Mouse (Mus musculus): ENCODE results near the gene Plbd2. TPM values are rescaled to one million over a fixed set of nuclear protein-coding genes. Genes with fewer than 3 reads are reported as not detected.

Gene Plbd2
- 33.3 and 33.6 TPM in 2 replicates for polyA plus RNA-seq (2014; fragmentation: Nextera tagmentation; extraction: Ambion mirVana)

GRCm38 (mm10) chr5:120503144-120503795 lies at the start of gene Plbd2:
Plbd2 (minus strand) TSS chr5:120503625.
- no peaks in the 10 kb centered on the region for H3K27me3 ChIP-seq (ENCODE audit: control insufficient read depth, insufficient read depth, low read length)
- no peak within 1 kb of the TSS for H3K27ac ChIP-seq (ENCODE audit: low read depth, low read length)
- H3K4me3 ChIP-seq (ENCODE audit: low read depth, low read length): peak within 1 kb of the TSS; percentile 67
- ATAC-seq (ENCODE audit: insufficient read depth, low FRiP score, low TSS enrichment) (peak; percentile 62), DNase-seq (ENCODE audit: low spot score) (peak; percentile 95)
- H3K9me3 ChIP-seq (ENCODE audit: control insufficient read depth, low read length): no peaks in the 10 kb centered on the region
- WGBS: under 1% methylated on average over 48 of the region's 55 CpGs
- peak within 1 kb of the TSS; percentile 76 for H3K9ac ChIP-seq (ENCODE audit: low read length)
- peak within 1 kb of the TSS; percentile 95 for H3K4me2 ChIP-seq (ENCODE audit: low read depth)
- peaks cover 9% of the 10 kb centered on the region for H3K4me1 ChIP-seq (ENCODE audit: control insufficient read depth, insufficient read depth, low read length)
- no peaks in the 10 kb centered on the region for H3K36me3 ChIP-seq (ENCODE audit: control insufficient read depth, insufficient read depth, low read length)

- no peak for DNase-seq (ENCODE audit: low spot score)
Observed at GRCm38 (mm10) chr5:120550673-120551072, 47.2 kb upstream of the Plbd2 start.

GRCm38 (mm10) chr5:120550137-120550536 lies 46.7 kb upstream of the Plbd2 start:
- 89% methylated on average over 5 of the region's 5 CpGs for WGBS
- H3K9ac ChIP-seq (ENCODE audit: low read length): no peak overlapping the region
- H3K27ac ChIP-seq (ENCODE audit: low read depth, low read length): no peak overlapping the region
- no peaks in the 10 kb centered on the region for H3K9me3 ChIP-seq (ENCODE audit: control insufficient read depth, low read length)
- no peak overlapping the region for H3K4me3 ChIP-seq (ENCODE audit: low read depth, low read length)
- H3K4me2 ChIP-seq (ENCODE audit: low read depth): no peak overlapping the region
- ATAC-seq (ENCODE audit: insufficient read depth, low FRiP score, low TSS enrichment): no peak
- 0 out of 2 replicates have a peak, but pooled peaks cover 2% of the 10 kb centered on the region for H3K4me1 ChIP-seq (ENCODE audit: control insufficient read depth, insufficient read depth, low read length)
- no peaks in the 10 kb centered on the region for H3K27me3 ChIP-seq (ENCODE audit: control insufficient read depth, insufficient read depth, low read length)
- no peak for DNase-seq (ENCODE audit: low spot score)
- peaks cover 6% of the 10 kb centered on the region for H3K36me3 ChIP-seq (ENCODE audit: control insufficient read depth, insufficient read depth, low read length)

More at GRCm38 (mm10) chr5:120550673-120551072, 47.2 kb upstream of the Plbd2 start:
- Histone ChIP-seq H3K27me3 (ENCODE audit: control insufficient read depth, insufficient read depth, low read length) (no peaks in the 10 kb centered on the region), H3K9me3 (ENCODE audit: control insufficient read depth, low read length) (no peaks in the 10 kb centered on the region), H3K4me1 (ENCODE audit: control insufficient read depth, insufficient read depth, low read length) (0 out of 2 replicates have a peak, but pooled peaks cover 2% of the 10 kb centered on the region), H3K4me3 (ENCODE audit: low read depth, low read length) (no peak overlapping the region), H3K27ac (ENCODE audit: low read depth, low read length) (no peak overlapping the region), H3K9ac (ENCODE audit: low read length) (no peak overlapping the region), H3K4me2 (ENCODE audit: low read depth) (no peak overlapping the region), H3K36me3 (ENCODE audit: control insufficient read depth, insufficient read depth, low read length) (peaks cover 6% of the 10 kb centered on the region)
- 98% methylated on average over 5 of the region's 5 CpGs for WGBS
- no peak for ATAC-seq (ENCODE audit: insufficient read depth, low FRiP score, low TSS enrichment)

GRCm38 (mm10) chr5:120548236-120548850 lies 44.9 kb upstream of the Plbd2 start:
- H3K27ac ChIP-seq (ENCODE audit: low read depth, low read length): no peak overlapping the region
- no peak overlapping the region for H3K4me2 ChIP-seq (ENCODE audit: low read depth)
- DNase-seq (ENCODE audit: low spot score) (no peak), ATAC-seq (ENCODE audit: insufficient read depth, low FRiP score, low TSS enrichment) (no peak)
- H3K9me3 ChIP-seq (ENCODE audit: control insufficient read depth, low read length): no peaks in the 10 kb centered on the region
- H3K9ac ChIP-seq (ENCODE audit: low read length): no peak overlapping the region
- H3K4me1 ChIP-seq (ENCODE audit: control insufficient read depth, insufficient read depth, low read length): 0 out of 2 replicates have a peak, but pooled peaks cover 2% of the 10 kb centered on the region
- peaks cover 6% of the 10 kb centered on the region for H3K36me3 ChIP-seq (ENCODE audit: control insufficient read depth, insufficient read depth, low read length)
- no peaks in the 10 kb centered on the region for H3K27me3 ChIP-seq (ENCODE audit: control insufficient read depth, insufficient read depth, low read length)
- WGBS: 65% methylated on average over 11 of the region's 11 CpGs
- no peak overlapping the region for H3K4me3 ChIP-seq (ENCODE audit: low read depth, low read length)

GRCm38 (mm10) chr5:120536632-120537031 lies 33.2 kb upstream of the Plbd2 start:
- H3K9ac ChIP-seq (ENCODE audit: low read length): no peak overlapping the region
- H3K27ac ChIP-seq (ENCODE audit: low read depth, low read length): no peak overlapping the region
- H3K9me3 ChIP-seq (ENCODE audit: control insufficient read depth, low read length): no peaks in the 10 kb centered on the region
- H3K36me3 ChIP-seq (ENCODE audit: control insufficient read depth, insufficient read depth, low read length): peaks cover 4% of the 10 kb centered on the region
- ATAC-seq (ENCODE audit: insufficient read depth, low FRiP score, low TSS enrichment) (no peak), DNase-seq (ENCODE audit: low spot score) (no peak)
- peaks cover 3% of the 10 kb centered on the region for H3K4me1 ChIP-seq (ENCODE audit: control insufficient read depth, insufficient read depth, low read length)
- no peaks in the 10 kb centered on the region for H3K27me3 ChIP-seq (ENCODE audit: control insufficient read depth, insufficient read depth, low read length)
- no peak overlapping the region for H3K4me3 ChIP-seq (ENCODE audit: low read depth, low read length)
- no peak overlapping the region for H3K4me2 ChIP-seq (ENCODE audit: low read depth)
- WGBS: 83% methylated on average over 5 of the region's 5 CpGs

GRCm38 (mm10) chr5:120536046-120536445 lies 32.6 kb upstream of the Plbd2 start:
- 89% methylated on average over 13 of the region's 13 CpGs for WGBS
- DNase-seq (ENCODE audit: low spot score): no peak
- Histone ChIP-seq H3K9ac (ENCODE audit: low read length) (no peak overlapping the region), H3K9me3 (ENCODE audit: control insufficient read depth, low read length) (no peaks in the 10 kb centered on the region), H3K4me3 (ENCODE audit: low read depth, low read length) (no peak overlapping the region), H3K4me1 (ENCODE audit: control insufficient read depth, insufficient read depth, low read length) (peaks cover 3% of the 10 kb centered on the region), H3K4me2 (ENCODE audit: low read depth) (no peak overlapping the region), H3K27me3 (ENCODE audit: control insufficient read depth, insufficient read depth, low read length) (no peaks in the 10 kb centered on the region), H3K36me3 (ENCODE audit: control insufficient read depth, insufficient read depth, low read length) (peaks cover 2% of the 10 kb centered on the region; the same call in 1 of the 2 replicates), H3K27ac (ENCODE audit: low read depth, low read length) (no peak overlapping the region)
- ATAC-seq (ENCODE audit: insufficient read depth, low FRiP score, low TSS enrichment): no peak

GRCm38 (mm10) chr5:120534686-120535075 lies 31.3 kb upstream of the Plbd2 start:
- 0 out of 2 replicates have a peak overlapping the region, but pooled peaks have one; percentile 8 for H3K27ac ChIP-seq (ENCODE audit: low read depth, low read length)
- no peaks in the 10 kb centered on the region for H3K9me3 ChIP-seq (ENCODE audit: control insufficient read depth, low read length)
- no peak overlapping the region for H3K4me3 ChIP-seq (ENCODE audit: low read depth, low read length)
- no peak overlapping the region for H3K4me2 ChIP-seq (ENCODE audit: low read depth)
- peaks cover 3% of the 10 kb centered on the region for H3K4me1 ChIP-seq (ENCODE audit: control insufficient read depth, insufficient read depth, low read length)
- WGBS: 32% methylated on average over 2 of the region's 2 CpGs
- H3K36me3 ChIP-seq (ENCODE audit: control insufficient read depth, insufficient read depth, low read length): peaks cover 2% of the 10 kb centered on the region; the same call in 1 of the 2 replicates
- no peak overlapping the region for H3K9ac ChIP-seq (ENCODE audit: low read length)
- ATAC-seq (ENCODE audit: insufficient read depth, low FRiP score, low TSS enrichment): no peak
- DNase-seq (ENCODE audit: low spot score): no peak
- no peaks in the 10 kb centered on the region for H3K27me3 ChIP-seq (ENCODE audit: control insufficient read depth, insufficient read depth, low read length)

GRCm38 (mm10) chr5:120534071-120534685 lies 30.8 kb upstream of the Plbd2 start:
- no peak for ATAC-seq (ENCODE audit: insufficient read depth, low FRiP score, low TSS enrichment)
- Histone ChIP-seq H3K27ac (ENCODE audit: low read depth, low read length) (no peak overlapping the region), H3K9me3 (ENCODE audit: control insufficient read depth, low read length) (no peaks in the 10 kb centered on the region), H3K4me1 (ENCODE audit: control insufficient read depth, insufficient read depth, low read length) (peaks cover 3% of the 10 kb centered on the region), H3K36me3 (ENCODE audit: control insufficient read depth, insufficient read depth, low read length) (peaks cover 2% of the 10 kb centered on the region; the same call in 1 of the 2 replicates), H3K4me2 (ENCODE audit: low read depth) (no peak overlapping the region), H3K27me3 (ENCODE audit: control insufficient read depth, insufficient read depth, low read length) (no peaks in the 10 kb centered on the region), H3K4me3 (ENCODE audit: low read depth, low read length) (no peak overlapping the region), H3K9ac (ENCODE audit: low read length) (peak overlapping the region; percentile 29; the same call in 1 of the 2 replicates)
- 29% methylated on average over 15 of the region's 15 CpGs for WGBS
- no peak for DNase-seq (ENCODE audit: low spot score)

All from neural tube, embryonic 11.5 days (tissue).